Mouse (Mus musculus) heart, embryonic 14.5 days (tissue): Measurements from ENCODE around the gene Mx1. TPM values are rescaled to one million over a fixed set of nuclear protein-coding genes. Genes with fewer than 3 reads are reported as not detected.
A peak's percentile ranks its signal among the peaks of the same experiment; 100 is the strongest.

ENCODE experiments used
- ATAC-seq: fragments of 200-750 bp; cut with Nextera tagmentation; 2 replicates; pipeline ENCODE4 v1.8.0; 2017; ENCODE audit warnings: low read depth, moderate TSS enrichment; ENCODE audit not compliant: insufficient number of reproducible peaks, insufficient read depth, low FRiP score
- H3K27ac ChIP-seq, 2 experiments: fragments of 200-500 bp in 1 of 2; fragments of 300-500 bp in 1 of 2; sonication (generic) in 1 of 2; replicated peaks in 1 of 2; 2 replicates each; pipeline ENCODE4 v1.5.1; 2012 to 2014; ENCODE audit warnings: low read depth in 2 of 2, low read length in 2 of 2, control low read depth in 1 of 2, mild to moderate bottlenecking in 1 of 2, mixed read lengths in 1 of 2; ENCODE audit not compliant: control insufficient read depth in 1 of 2, insufficient read depth in 1 of 2
- H3K27me3 ChIP-seq: fragments of 300-500 bp; sonication (generic); 2 replicates; pipeline ENCODE4 v1.6.1; 2014; ENCODE audit warnings: mild to moderate bottlenecking, low read length, control low read depth; ENCODE audit not compliant: control insufficient read depth, insufficient read depth
- H3K36me3 ChIP-seq: fragments of 300-500 bp; sonication (generic); 2 replicates; pipeline ENCODE4 v1.6.1; 2014; ENCODE audit warnings: mild to moderate bottlenecking, control low read depth, low read length, mixed read lengths; ENCODE audit not compliant: control insufficient read depth, insufficient read depth
- H3K4me1 ChIP-seq, 2 experiments: fragments of 200-500 bp in 1 of 2; fragments of 300-500 bp in 1 of 2; sonication (generic) in 1 of 2; 2 replicates each; pipeline ENCODE4 v1.6.1; 2012 to 2014; ENCODE audit warnings: low read length in 2 of 2, control low read depth in 1 of 2, mixed read lengths in 1 of 2; ENCODE audit not compliant: control insufficient read depth in 2 of 2, insufficient read depth in 2 of 2
- H3K4me2 ChIP-seq: fragments of 300-500 bp; sonication (generic); 2 replicates; pipeline ENCODE4 v1.6.1; 2014; ENCODE audit warnings: mild to moderate bottlenecking, low read length
- H3K4me3 ChIP-seq, 2 experiments: fragments of 200-500 bp in 1 of 2; fragments of 300-500 bp in 1 of 2; sonication (generic) in 1 of 2; 2 replicates each; pipeline ENCODE4 v1.5.1; 2012 to 2014; ENCODE audit warnings: low read length in 2 of 2, mild to moderate bottlenecking in 2 of 2, control low read depth in 1 of 2, low read depth in 1 of 2, moderate library complexity in 1 of 2; ENCODE audit not compliant: control insufficient read depth in 1 of 2, insufficient read depth in 1 of 2
- H3K9ac ChIP-seq: fragments of 300-500 bp; sonication (generic); 2 replicates; pipeline ENCODE4 v1.6.1; 2014; ENCODE audit warnings: mild to moderate bottlenecking, low read length
- H3K9me3 ChIP-seq: fragments of 300-500 bp; sonication (generic); 2 replicates; pipeline ENCODE4 v1.6.1; 2016; ENCODE audit warnings: low read length, control low read depth; ENCODE audit not compliant: control insufficient read depth
- WGBS: fragments of 180-500 bp; shearing (Covaris S2); extraction: QIAGEN DNeasy Blood & Tissue Kit; methylation state at CpG from one replicate; pipeline ENCODE4 v1.1.7; 2014; 5-methylcytosine and 5-hydroxymethylcytosine counted together
- polyA plus RNA-seq: library from polyadenylated mRNA; unstranded; fragments of >200 nt; fragmentation: Nextera tagmentation; extraction: Ambion mirVana; gene quantifications from 2 replicates; pipeline ENCODE4 v1.2.1, GENCODE M21; 2014

Mx1 gene
- polyA plus RNA-seq, 1 experiment from 2014 or later: 0.68 TPM

GRCm38 (mm10) chr16:97443670-97444263 is 18.9 kb downstream of the Mx1 start:
- no peaks in the 10 kb centered on the region for H3K36me3 ChIP-seq
- H3K27me3 ChIP-seq: no peaks in the 10 kb centered on the region
- ATAC-seq: no peak
- H3K9me3 ChIP-seq: no peaks in the 10 kb centered on the region
- H3K4me1 ChIP-seq: no peaks in the 10 kb centered on the region
- no peak overlapping the region for H3K27ac ChIP-seq
- no peak overlapping the region for H3K9ac ChIP-seq
- no peak overlapping the region for H3K4me3 ChIP-seq
- 42% methylated on average over 14 of the region's 14 CpGs for WGBS
- no peak overlapping the region for H3K4me2 ChIP-seq

GRCm38 (mm10) chr16:97441967-97442366 is 20.7 kb downstream of the Mx1 start:
- WGBS: 66% methylated on average over 9 of the region's 9 CpGs
- Histone ChIP-seq H3K4me2 (no peak overlapping the region), H3K4me3 (no peak overlapping the region), H3K36me3 (no peaks in the 10 kb centered on the region), H3K4me1 (no peaks in the 10 kb centered on the region), H3K27me3 (no peaks in the 10 kb centered on the region), H3K9me3 (no peaks in the 10 kb centered on the region), H3K9ac (no peak overlapping the region), H3K27ac (no peak overlapping the region)
- ATAC-seq: no peak

GRCm38 (mm10) chr16:97438191-97438590 is 24.5 kb downstream of the Mx1 start:
- no peak overlapping the region for H3K4me3 ChIP-seq
- WGBS: 56% methylated on average over 3 of the region's 3 CpGs
- no peak overlapping the region for H3K27ac ChIP-seq

GRCm38 (mm10) chr16:97437448-97438056 is 25.2 kb downstream of the Mx1 start:
- 0 out of 2 replicates have a peak, but pooled peaks cover 3% of the 10 kb centered on the region for H3K36me3 ChIP-seq
- no peaks in the 10 kb centered on the region for H3K4me1 ChIP-seq

More at GRCm38 (mm10) chr16:97438191-97438590, 24.5 kb downstream of the Mx1 start:
- Histone ChIP-seq H3K9ac (no peak overlapping the region), H3K36me3 (0 out of 2 replicates have a peak, but pooled peaks cover 3% of the 10 kb centered on the region), H3K4me1 (no peaks in the 10 kb centered on the region), H3K4me2 (no peak overlapping the region), H3K27me3 (no peaks in the 10 kb centered on the region), H3K9me3 (no peaks in the 10 kb centered on the region)
- no peak for ATAC-seq

GRCm38 (mm10) chr16:97434206-97434605 is 28.5 kb downstream of the Mx1 start:
- ATAC-seq: no peak
- WGBS: 88% methylated on average over 2 of the region's 2 CpGs

More at GRCm38 (mm10) chr16:97437448-97438056, 25.2 kb downstream of the Mx1 start:
- Histone ChIP-seq H3K4me3 (no peak overlapping the region), H3K9ac (no peak overlapping the region), H3K27me3 (no peaks in the 10 kb centered on the region), H3K27ac (no peak overlapping the region), H3K9me3 (no peaks in the 10 kb centered on the region), H3K4me2 (no peak overlapping the region)
- no peak for ATAC-seq
- WGBS: 42% methylated on average over 1 of the region's 1 CpGs

GRCm38 (mm10) chr16:97431328-97431727 is 31.4 kb downstream of the Mx1 start:
- Histone ChIP-seq H3K9me3 (no peaks in the 10 kb centered on the region), H3K4me1 (no peaks in the 10 kb centered on the region), H3K27ac (no peak overlapping the region), H3K4me2 (no peak overlapping the region), H3K36me3 (0 out of 2 replicates have a peak, but pooled peaks cover 3% of the 10 kb centered on the region), H3K9ac (no peak overlapping the region), H3K27me3 (no peaks in the 10 kb centered on the region), H3K4me3 (no peak overlapping the region)
- 49% methylated on average over 4 of the region's 4 CpGs for WGBS
- ATAC-seq: peak; percentile 38; the same call in 1 of the 2 replicates

More at GRCm38 (mm10) chr16:97434206-97434605, 28.5 kb downstream of the Mx1 start:
- Histone ChIP-seq H3K4me3 (no peak overlapping the region), H3K36me3 (0 out of 2 replicates have a peak, but pooled peaks cover 3% of the 10 kb centered on the region), H3K9me3 (no peaks in the 10 kb centered on the region), H3K27ac (no peak overlapping the region), H3K4me2 (no peak overlapping the region), H3K4me1 (no peaks in the 10 kb centered on the region), H3K27me3 (no peaks in the 10 kb centered on the region), H3K9ac (no peak overlapping the region)

GRCm38 (mm10) chr16:97430091-97430490 is 32.6 kb downstream of the Mx1 start:
- Histone ChIP-seq H3K36me3 (0 out of 2 replicates have a peak, but pooled peaks cover 3% of the 10 kb centered on the region), H3K9ac (no peak overlapping the region), H3K4me3 (no peak overlapping the region), H3K4me1 (no peaks in the 10 kb centered on the region), H3K27me3 (no peaks in the 10 kb centered on the region), H3K4me2 (no peak overlapping the region), H3K9me3 (no peaks in the 10 kb centered on the region), H3K27ac (no peak overlapping the region)
- no peak for ATAC-seq
- 79% methylated on average over 4 of the region's 4 CpGs for WGBS
